Mouse (Mus musculus) intestine, embryonic 14.5 days (tissue): Measurements from ENCODE around the gene Olfr214. TPM values are rescaled to one million over a fixed set of nuclear protein-coding genes. Genes with fewer than 3 reads are reported as not detected.
"Not testable (repeated sequence)": the region's sequence is repeated elsewhere in the genome, so short reads cannot be mapped to it uniquely, and the experiment has no call there.

Source experiments
- ATAC-seq: fragments of 200-750 bp; cut with Nextera tagmentation; replicated peaks from 2 replicates; pipeline ENCODE4 v1.8.0; 2017; ENCODE audit warnings: low read depth, moderate number of reproducible peaks, moderate TSS enrichment, moderate library complexity; ENCODE audit not compliant: low FRiP score, low TSS enrichment
- DNase-seq: peaks from one replicate; pipeline ENCODE4 v3.0.0-alpha.2; 2018; ENCODE audit warnings: low spot score
- H3K27ac ChIP-seq: fragments of 300-500 bp; sonication (generic); 2 replicates; pipeline ENCODE4 v1.5.1; 2014; ENCODE audit warnings: low read depth, mild to moderate bottlenecking, control low read depth
- H3K27me3 ChIP-seq: fragments of 300-500 bp; sonication (generic); replicated peaks from 2 replicates; pipeline ENCODE4 v1.6.1; 2014; ENCODE audit warnings: low read length, control low read depth; ENCODE audit not compliant: control insufficient read depth, insufficient read depth
- H3K36me3 ChIP-seq: fragments of 300-500 bp; sonication (generic); 2 replicates; pipeline ENCODE4 v1.6.1; 2014; ENCODE audit warnings: low read length, control low read depth; ENCODE audit not compliant: control insufficient read depth, insufficient read depth
- H3K4me1 ChIP-seq: fragments of 300-500 bp; sonication (generic); replicated peaks from 2 replicates; pipeline ENCODE4 v1.6.1; 2014; ENCODE audit warnings: low read length, control low read depth, mixed read lengths; ENCODE audit not compliant: control insufficient read depth, insufficient read depth
- H3K4me2 ChIP-seq: fragments of 300-500 bp; sonication (generic); 2 replicates; pipeline ENCODE4 v1.6.1; 2014; ENCODE audit warnings: low read length
- H3K4me3 ChIP-seq: fragments of 300-500 bp; sonication (generic); 2 replicates; pipeline ENCODE4 v1.5.1; 2014; ENCODE audit warnings: low read depth, low read length, control low read depth, mixed read lengths
- H3K9ac ChIP-seq: fragments of 300-500 bp; sonication (generic); 2 replicates; pipeline ENCODE4 v1.6.1; 2014; ENCODE audit warnings: mild to moderate bottlenecking, low read length
- H3K9me3 ChIP-seq: fragments of 300-500 bp; sonication (generic); 2 replicates; pipeline ENCODE4 v1.6.1; 2016; ENCODE audit warnings: low read length, control low read depth; ENCODE audit not compliant: control insufficient read depth
- WGBS: fragments of 180-500 bp; shearing (Covaris S2); extraction: QIAGEN DNeasy Blood & Tissue Kit; methylation state at CpG from one replicate; pipeline ENCODE4 v1.1.7; 2014; 5-methylcytosine and 5-hydroxymethylcytosine counted together
- polyA plus RNA-seq: library from polyadenylated mRNA; unstranded; fragments of >200 nt; fragmentation: Nextera tagmentation; extraction: Ambion mirVana; gene quantifications from 2 replicates; pipeline ENCODE4 v1.2.1, GENCODE M21; 2014

Olfr214 gene
- polyA plus RNA-seq, 1 experiment from 2014 or later: not detected

DNA sequence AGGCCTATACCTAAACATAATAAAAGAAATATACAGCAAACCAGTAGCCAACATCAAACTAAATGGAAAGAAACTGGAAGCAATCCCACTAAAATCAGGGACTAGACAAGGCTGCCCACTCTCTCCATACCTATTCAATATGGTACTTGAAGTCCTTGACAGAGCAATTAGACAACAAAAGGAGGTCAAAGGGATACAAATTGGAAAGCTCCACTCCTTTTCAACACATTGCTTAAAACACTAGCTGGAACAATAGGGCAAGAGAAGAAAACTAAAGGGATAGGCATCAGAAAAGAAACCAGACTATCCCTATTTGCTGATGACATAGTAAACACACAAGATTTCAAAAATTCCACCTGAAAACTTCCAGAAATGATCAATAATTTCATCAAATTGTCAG lies 46.9 kb downstream of the Olfr214 start:
- H3K27ac ChIP-seq, H3K27me3 ChIP-seq, H3K4me1 ChIP-seq, DNase-seq, H3K9me3 ChIP-seq, ATAC-seq, H3K9ac ChIP-seq, H3K36me3 ChIP-seq, H3K4me2 ChIP-seq, H3K4me3 ChIP-seq: not testable (repeated sequence)

DNA sequence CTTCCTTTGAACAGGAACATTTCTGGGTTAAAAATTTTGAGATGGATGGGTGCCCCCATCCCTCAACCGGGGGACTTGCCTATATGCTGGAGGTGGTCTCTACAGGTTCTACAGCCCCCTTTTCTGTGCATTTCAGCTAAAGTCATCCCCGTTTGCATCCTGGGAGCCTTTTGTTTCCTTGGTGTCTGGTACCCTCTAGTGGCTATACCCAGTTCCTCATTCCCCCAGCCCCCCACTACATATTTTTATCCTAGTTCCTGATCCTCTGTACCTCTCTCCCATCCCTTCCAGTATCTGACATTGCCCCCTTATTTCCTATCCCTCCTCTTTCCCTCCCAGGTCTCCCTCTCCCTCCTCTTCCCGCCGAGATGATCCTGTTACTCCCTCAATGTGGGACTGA lies 53.2 kb downstream of the Olfr214 start:
- Histone ChIP-seq H3K4me3 (no peak overlapping the region), H3K9me3 (no peaks in the 10 kb centered on the region), H3K27ac (no peak overlapping the region), H3K36me3 (no peaks in the 10 kb centered on the region), H3K4me1 (no peaks in the 10 kb centered on the region), H3K4me2 (no peak overlapping the region), H3K27me3 (no peaks in the 10 kb centered on the region), H3K9ac (no peak overlapping the region)
- 47% methylated on average over 4 of the region's 4 CpGs for WGBS
- ATAC-seq: no peak
- DNase-seq: no peak

Other genes starting within 250 kb of the Olfr214 start
- gene March8, start 216.2 kb upstream of the Olfr214 start, polyA plus RNA-seq: 26.6 and 30.8 TPM in 2 replicates
- gene Alox5, start 93.1 kb upstream of the Olfr214 start, polyA plus RNA-seq: 0.44 and 1.0 TPM in 2 replicates
- not detected in 2 replicates for gene Olfr211, start 65.1 kb upstream of the Olfr214 start, polyA plus RNA-seq
- not detected in 2 replicates for gene Olfr212, start 47.7 kb upstream of the Olfr214 start, polyA plus RNA-seq
- gene Olfr213, start 15.8 kb upstream of the Olfr214 start, polyA plus RNA-seq: not detected in 2 replicates
- gene Gm5580, start 3.1 kb upstream of the Olfr214 start, polyA plus RNA-seq: 0.35 and 0.44 TPM in 2 replicates
- gene Olfr215, start 30.0 kb downstream of the Olfr214 start, polyA plus RNA-seq: not detected in 2 replicates
- gene Zfp422, start 74.8 kb downstream of the Olfr214 start, polyA plus RNA-seq: 147 and 164 TPM in 2 replicates
- gene Depp1, start 96.4 kb downstream of the Olfr214 start, polyA plus RNA-seq: 24.1 and 26.1 TPM in 2 replicates
- 12.6 and 13.8 TPM in 2 replicates for gene Rassf4, start 119.7 kb downstream of the Olfr214 start, polyA plus RNA-seq
- gene Tmem72, start 162.7 kb downstream of the Olfr214 start, polyA plus RNA-seq: 0.04 and 0.05 TPM in 2 replicates